Comparison of ENCODE assay signal across 16 mouse cellular contexts in genomic region chr2:68944898-68945297, GRCm38 (mm10).
A peak's percentile ranks its signal among the peaks of the same experiment; 100 is the strongest.
DNase-seq lines count a peak whose midpoint lies in the region; ATAC-seq lines count a peak whose summit lies in the region.
"Had no signal": no experiment of that assay in that cellular context is flagged by ENCODE, and none has a peak within 500 bp of the region (broad histone marks: within the 10 kb centered on the region; RNA-seq: fewer than 3 reads in every experiment).

No protein-coding gene starts in this region.

- H3K27me3 ChIP-seq in hindbrain, embryonic 10.5 days (ENCODE audit: insufficient read depth, poor library complexity, severe bottlenecking): no peaks in the 10 kb centered on the region
- H3K27me3 ChIP-seq in hindbrain, embryonic 11.5 days (ENCODE audit: control insufficient read depth, insufficient read depth, low read length): no peaks in the 10 kb centered on the region
- H3K27me3 ChIP-seq: heart, embryonic 15.5 days had no signal

- H3K27ac ChIP-seq in hindbrain, embryonic 10.5 days: no peak overlapping the region
- no peak overlapping the region for H3K27ac ChIP-seq in hindbrain, embryonic 11.5 days (ENCODE audit: low read depth, low read length)
- H3K27ac ChIP-seq: heart, embryonic 15.5 days; hindbrain, embryonic 14.5 days had no signal

- H3K4me3 ChIP-seq in hindbrain, embryonic 10.5 days: no peak overlapping the region
- no peak overlapping the region for H3K4me3 ChIP-seq in hindbrain, embryonic 11.5 days (ENCODE audit: low read depth, low read length)
- H3K4me3 ChIP-seq: heart, embryonic 15.5 days; myocyte had no signal

- ATAC-seq in megakaryocyte progenitor cell, adult 5-6 weeks (replicated peaks; ENCODE audit: poor library complexity): no peak
- no peak for ATAC-seq in hindbrain, embryonic 11.5 days (ENCODE audit: low FRiP score)

- H3K9me3 ChIP-seq in hindbrain, embryonic 10.5 days: no peaks in the 10 kb centered on the region
- no peaks in the 10 kb centered on the region for H3K9me3 ChIP-seq in hindbrain, embryonic 11.5 days (ENCODE audit: control insufficient read depth, low read length)
- H3K9me3 ChIP-seq: heart, embryonic 15.5 days had no signal

- peaks cover 17% of the 10 kb centered on the region for H3K36me3 ChIP-seq in hindbrain, embryonic 10.5 days
- H3K36me3 ChIP-seq in hindbrain, embryonic 11.5 days (ENCODE audit: control insufficient read depth, insufficient read depth, low read length): no peaks in the 10 kb centered on the region
- H3K36me3 ChIP-seq: heart, embryonic 15.5 days had no signal

- no peaks in the 10 kb centered on the region for H3K4me1 ChIP-seq in hindbrain, embryonic 10.5 days (replicated peaks)
- H3K4me1 ChIP-seq in hindbrain, embryonic 11.5 days (replicated peaks; ENCODE audit: control insufficient read depth, insufficient read depth, low read length): no peaks in the 10 kb centered on the region

- WGBS in hindbrain, embryonic 10.5 days: 85% methylated on average over 2 of the region's 2 CpGs
- 90% methylated on average over 2 of the region's 2 CpGs for WGBS in hindbrain, embryonic 11.5 days

- no peak overlapping the region for H3K4me2 ChIP-seq in hindbrain, embryonic 11.5 days (replicated peaks; ENCODE audit: low read depth, low read length)
- H3K4me2 ChIP-seq: heart, embryonic 15.5 days; hindbrain, embryonic 14.5 days; midbrain, embryonic 11.5 days had no signal

- DNase-seq in 3T3-L1 (ENCODE audit: low read depth, low spot score): peak; percentile 73
- DNase-seq in Muller cell, postnatal 12 days (ENCODE audit: inconsistent ontology term): peak; percentile 59
- DNase-seq in kidney, adult 8-10 months: peak; percentile 63 to 80
- peak; percentile 24 to 40 for DNase-seq in kidney, postnatal 4 days
- DNase-seq in hindbrain, embryonic 10.5 days (ENCODE audit: low spot score): no peak
- DNase-seq in hindbrain, embryonic 11.5 days (ENCODE audit: low spot score): no peak
- DNase-seq: adrenal gland, adult 8-10 months; cerebellum, adult 9-10 months; embryo, embryonic 11 days; gastrocnemius, postnatal 36 days; thymus, adult 18-20 months had no signal

- no peak overlapping the region for H3K9ac ChIP-seq in hindbrain, embryonic 11.5 days (ENCODE audit: low read depth, low read length)
- H3K9ac ChIP-seq: heart, embryonic 15.5 days; hindbrain, embryonic 14.5 days had no signal

Comparison
In these comparisons a context has a peak if more than half of its experiments do, and no peak if none do; other contexts are left out.
1. DNase-seq: peak in 3T3-L1 (single experiment), Muller cell, postnatal 12 days (single experiment), kidney, adult 8-10 months (2 of 2) and kidney, postnatal 4 days (2 of 2); none in hindbrain, embryonic 10.5 days (single experiment) and hindbrain, embryonic 11.5 days (single experiment).